Mouse (Mus musculus) CH12.LX (cell line): ENCODE results near the gene Gpx1. TPM values are rescaled to one million over a fixed set of nuclear protein-coding genes. Genes with fewer than 3 reads are reported as not detected.

Experiments
- DNase-seq: peaks from one replicate; pipeline ENCODE4 v3.0.0-alpha.2; 2013; ENCODE audit errors: extremely low read depth
- H3K27ac ChIP-seq: 2 replicates; pipeline ENCODE4 v1.5.1; 2012; ENCODE audit warnings: low read depth, mild to moderate bottlenecking, control low read depth, moderate library complexity; ENCODE audit not compliant: insufficient read depth
- H3K27me3 ChIP-seq: replicated peaks from 2 replicates; pipeline ENCODE3; 2012; ENCODE audit warnings: inconsistent platforms
- H3K36me3 ChIP-seq, 2 experiments: replicated peaks in 1 of 2; 2 replicates each; pipeline versions ENCODE3 to v1.6.1; 2012; ENCODE audit warnings: inconsistent platforms in 1 of 2, low read length in 1 of 2, mild to moderate bottlenecking in 1 of 2, mixed read lengths in 1 of 2, moderate library complexity in 1 of 2; ENCODE audit not compliant: control insufficient read depth in 1 of 2, insufficient read depth in 1 of 2
- H3K4me1 ChIP-seq, 2 experiments: 2 replicates each; pipeline ENCODE4 v1.6.1; 2012; ENCODE audit warnings: inconsistent platforms in 1 of 2, moderate library complexity in 1 of 2; ENCODE audit not compliant: insufficient read depth in 2 of 2, control insufficient read depth in 1 of 2
- H3K4me2 ChIP-seq: 2 replicates; pipeline ENCODE4 v1.6.1; 2012; ENCODE audit warnings: low read depth, mild to moderate bottlenecking, control low read depth; ENCODE audit not compliant: poor library complexity, insufficient read depth, severe bottlenecking
- H3K4me3 ChIP-seq, 3 experiments: fragments of 150-350 bp in 1 of 3; sonication (generic) in 1 of 3; replicated peaks in 1 of 3; 2 replicates each; pipeline versions ENCODE3 to v1.5.1; 2011 to 2012; ENCODE audit warnings: low read depth in 2 of 3, low read length in 2 of 3, mild to moderate bottlenecking in 2 of 3, moderate library complexity in 2 of 3, control low read depth in 1 of 3, improper control_type of control experiment in 1 of 3, inconsistent platforms in 1 of 3, mixed read lengths in 1 of 3; ENCODE audit not compliant: poor library complexity in 1 of 3
- H3K79me2 ChIP-seq: replicated peaks from 2 replicates; pipeline ENCODE4 v1.6.1; 2012; ENCODE audit warnings: mild to moderate bottlenecking, moderate library complexity; ENCODE audit not compliant: control insufficient read depth, poor library complexity, insufficient read depth, severe bottlenecking; ENCODE audit errors: extremely low read depth
- H3K9ac ChIP-seq: 2 replicates; pipeline ENCODE4 v1.6.1; 2012; ENCODE audit warnings: low read depth, mild to moderate bottlenecking, control low read depth, moderate library complexity; ENCODE audit not compliant: insufficient read depth
- H3K9me3 ChIP-seq: replicated peaks from 2 replicates; pipeline ENCODE3; 2012; ENCODE audit warnings: low read length, inconsistent platforms, mixed read lengths
- CHD2 ChIP-seq: IDR thresholded peaks from 2 replicates; pipeline ENCODE4 v1.6.1; 2011; ENCODE audit warnings: low read length, improper control_type of control experiment
- CTCF ChIP-seq, 2 experiments: IDR thresholded peaks in 1 of 2; conservative IDR thresholded peaks in 1 of 2; 2 replicates each; pipeline ENCODE4 v1.5.1; 2011 to 2012; ENCODE audit warnings: low read depth in 2 of 2, low read length in 2 of 2, improper control_type of control experiment in 1 of 2, inconsistent platforms in 1 of 2, mild to moderate bottlenecking in 1 of 2, moderate library complexity in 1 of 2
- EP300 ChIP-seq: IDR thresholded peaks from 2 replicates; pipeline ENCODE4 v1.6.1; 2011; ENCODE audit warnings: low read length, improper control_type of control experiment
- GABPA ChIP-seq: IDR thresholded peaks from 2 replicates; pipeline ENCODE4 v1.6.1; 2012; ENCODE audit warnings: low read depth, low read length, improper control_type of control experiment, inconsistent platforms; ENCODE audit not compliant: insufficient replicate concordance
- HCFC1 ChIP-seq: IDR thresholded peaks from 2 replicates; pipeline ENCODE4 v1.6.1; 2012; ENCODE audit warnings: low read depth, mild to moderate bottlenecking, inconsistent platforms, low read length, improper control_type of control experiment
- IRF4 ChIP-seq: IDR thresholded peaks from 2 replicates; pipeline ENCODE4 v1.6.1; 2014; ENCODE audit warnings: low read depth, mild to moderate bottlenecking, inconsistent platforms, low read length, improper control_type of control experiment
- MAFK ChIP-seq: IDR thresholded peaks from 2 replicates; pipeline ENCODE4 v1.6.1; 2011; ENCODE audit warnings: low read length, improper control_type of control experiment; ENCODE audit not compliant: insufficient replicate concordance
- MEF2A ChIP-seq: IDR thresholded peaks from 2 replicates; pipeline ENCODE4 v1.6.1; 2014; ENCODE audit warnings: low read depth, mild to moderate bottlenecking, inconsistent platforms, low read length, improper control_type of control experiment, borderline replicate concordance
- MXI1 ChIP-seq: IDR thresholded peaks from 2 replicates; pipeline ENCODE4 v1.6.1; 2011; ENCODE audit warnings: mild to moderate bottlenecking, low read depth, low read length, improper control_type of control experiment
- MYC ChIP-seq: IDR thresholded peaks from 2 replicates; pipeline ENCODE4 v1.6.1; 2011; ENCODE audit warnings: low read depth, mild to moderate bottlenecking, improper control_type of control experiment, low read length
- NELFE ChIP-seq: IDR thresholded peaks from 2 replicates; pipeline ENCODE4 v1.6.1; 2011; ENCODE audit warnings: low read depth, low read length, improper control_type of control experiment
- PAX5 ChIP-seq: IDR thresholded peaks from 2 replicates; pipeline ENCODE4 v1.6.1; 2012; ENCODE audit warnings: low read length, inconsistent platforms, mixed read lengths
- POLR2A ChIP-seq: IDR thresholded peaks from 2 replicates; pipeline ENCODE4 v1.6.1; 2011; ENCODE audit warnings: low read depth, mild to moderate bottlenecking, improper control_type of control experiment, low read length
- SMC3 ChIP-seq: IDR thresholded peaks from 2 replicates; pipeline ENCODE4 v1.6.1; 2011; ENCODE audit warnings: low read depth, low read length, improper control_type of control experiment
- ZC3H11A ChIP-seq: IDR thresholded peaks from 2 replicates; pipeline ENCODE4 v1.6.1; 2012; ENCODE audit warnings: low read depth, mild to moderate bottlenecking, inconsistent platforms, low read length, improper control_type of control experiment
- ZKSCAN1 ChIP-seq: IDR thresholded peaks from 2 replicates; pipeline ENCODE4 v1.6.1; 2012; ENCODE audit warnings: low read depth, inconsistent platforms, low read length, improper control_type of control experiment, borderline replicate concordance
- dilution Hi-C: fragments of 300-500 bp; cut with MboI; formaldehyde crosslinking; loops from 2 replicates; pipeline ENCODE4 v1.14.3; 2020; ENCODE audit warnings: low sequenced_read_pairs; ENCODE audit not compliant: extremely low pct_unique_long_range_greater_than_20kb, extremely low pct_ligation_motif_present
- in situ Hi-C: fragments of 300-500 bp; cut with MboI; formaldehyde crosslinking; loops from 3 replicates; pipeline ENCODE4 v1.14.3; 2019; ENCODE audit warnings: low sequenced_read_pairs, low pct_ligation_motif_present, low pct_unique_long_range_greater_than_20kb, mixed read lengths
- polyA plus RNA-seq: library from polyadenylated mRNA; unstranded; fragments of >175 nt; gene quantifications from 2 replicates; pipeline ENCODE4 v1.2.1, GENCODE M21; 2012; ENCODE audit warnings: low read depth; ENCODE audit not compliant: insufficient read length
- total RNA-seq, 2 experiments: library from RNA; depleted of rRNA; stranded (reverse); fragments of 300-350 nt in 1 of 2; fragments of >200 nt in 1 of 2; gene quantifications; 2 replicates each; pipeline ENCODE4 v1.2.3; 2012 to 2014

Gene Gpx1
- total and polyA plus RNA-seq, 3 experiments: 506 to 883 (median 813) TPM

GRCm38 (mm10) chr9:108301853-108302252 is 36.9 kb upstream of the Gpx1 start:
- no peak overlapping the region for H3K4me2 ChIP-seq
- H3K79me2 ChIP-seq: 0 out of 2 replicates have a peak, but pooled peaks cover 1% of the 10 kb centered on the region
- no peak for DNase-seq
- H3K27me3 ChIP-seq: no peaks in the 10 kb centered on the region
- H3K9ac ChIP-seq: no peak overlapping the region
- peaks cover 26 to 48% of the 10 kb centered on the region in 2 experiments for H3K36me3 ChIP-seq
- TF ChIP-seq EP300: no peak
- no peak for TF ChIP-seq HCFC1
- no peak for TF ChIP-seq MAFK
- no peak for TF ChIP-seq PAX5
- no peak for TF ChIP-seq ZKSCAN1
- no peak for TF ChIP-seq ZC3H11A
- TF ChIP-seq IRF4: no peak
- no peak for TF ChIP-seq NELFE
- TF ChIP-seq POLR2A: no peak
- H3K9me3 ChIP-seq: no peaks in the 10 kb centered on the region
- no peak overlapping the region for H3K4me3 ChIP-seq
- peaks cover 3 to 38% of the 10 kb centered on the region in 2 experiments; a peak in 3 of 4 replicates for H3K4me1 ChIP-seq
- H3K27ac ChIP-seq: no peak overlapping the region
- in situ Hi-C loops: no loop called here
- dilution Hi-C loops: no loop called here

DNA sequence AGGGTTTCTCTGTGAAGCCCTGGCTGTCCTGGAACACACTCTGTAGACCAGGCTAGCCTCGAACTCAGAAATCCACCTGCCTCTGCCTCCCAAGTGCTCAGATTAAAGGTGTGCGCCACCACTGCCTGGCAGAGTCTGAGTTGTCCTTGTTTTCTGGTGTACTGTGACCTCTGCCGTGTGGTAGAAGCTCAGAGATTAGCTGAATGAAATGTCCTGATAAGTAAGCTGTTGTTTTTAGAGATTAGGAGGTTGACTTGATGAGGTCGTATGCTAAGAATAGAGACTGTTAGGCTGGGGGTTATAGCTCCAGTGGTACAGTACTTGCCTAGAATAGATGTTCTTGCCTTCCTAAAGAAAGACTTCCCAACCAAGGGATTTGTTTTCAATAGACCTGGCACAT is 34.0 kb upstream of the Gpx1 start:
- Histone ChIP-seq H3K9ac (peak overlapping the region; percentile 80; the same call in 1 of the 2 replicates), H3K4me2 (peak overlapping the region; percentile 68), H3K27ac (no peak overlapping the region), H3K79me2 (peaks cover 25% of the 10 kb centered on the region), H3K9me3 (no peaks in the 10 kb centered on the region), H3K4me3 (peak overlapping the region in 2 of 3 experiments; percentile 71 to 98), H3K27me3 (no peaks in the 10 kb centered on the region), H3K4me1 (peaks cover 3 to 38% of the 10 kb centered on the region in 2 experiments; a peak in 3 of 4 replicates), H3K36me3 (peaks cover 20 to 42% of the 10 kb centered on the region in 2 experiments)
- no peak for DNase-seq
- TF ChIP-seq GABPA (no peak), NELFE (no peak), MAFK (no peak), CTCF (conservative IDR thresholded peaks at IDR 0.05 in 1 of 2, IDR thresholded peaks at IDR 0.05 in 1 of 2; ENCODE audit: low read depth in 2 of 2, low read length in 2 of 2) (no peak), HCFC1 (no peak), CHD2 (no peak), MEF2A (no peak), EP300 (no peak), MYC (no peak), MXI1 (no peak), SMC3 (no peak)
- dilution Hi-C loops (no loop called here), in situ Hi-C loops (no loop called here)
